Mouse (Mus musculus) stomach, postnatal 0 days (tissue): ENCODE results near the gene Rmi2.
A peak's percentile ranks its signal among the peaks of the same experiment; 100 is the strongest.

ENCODE experiments used
- CTCF ChIP-seq: IDR thresholded peaks from 2 replicates; pipeline ENCODE4 v1.5.1; 2016; ENCODE audit warnings: antibody characterized with exemption, low read depth, mild to moderate bottlenecking, moderate library complexity
- EP300 ChIP-seq: optimal IDR thresholded peaks from 2 replicates; pipeline ENCODE3; 2016; ENCODE audit warnings: antibody characterized with exemption

GRCm38 (mm10) chr16:10846503-10846902 lies 11.6 kb downstream of the Rmi2 start:
- TF ChIP-seq CTCF (peak; percentile 89), EP300 (no peak)
